Mouse (Mus musculus): ENCODE results near the gene Ankrd17.
"Not testable (repeated sequence)": the region's sequence is repeated elsewhere in the genome, so short reads cannot be mapped to it uniquely, and the experiment has no call there.

The Ankrd17 gene

DNA sequence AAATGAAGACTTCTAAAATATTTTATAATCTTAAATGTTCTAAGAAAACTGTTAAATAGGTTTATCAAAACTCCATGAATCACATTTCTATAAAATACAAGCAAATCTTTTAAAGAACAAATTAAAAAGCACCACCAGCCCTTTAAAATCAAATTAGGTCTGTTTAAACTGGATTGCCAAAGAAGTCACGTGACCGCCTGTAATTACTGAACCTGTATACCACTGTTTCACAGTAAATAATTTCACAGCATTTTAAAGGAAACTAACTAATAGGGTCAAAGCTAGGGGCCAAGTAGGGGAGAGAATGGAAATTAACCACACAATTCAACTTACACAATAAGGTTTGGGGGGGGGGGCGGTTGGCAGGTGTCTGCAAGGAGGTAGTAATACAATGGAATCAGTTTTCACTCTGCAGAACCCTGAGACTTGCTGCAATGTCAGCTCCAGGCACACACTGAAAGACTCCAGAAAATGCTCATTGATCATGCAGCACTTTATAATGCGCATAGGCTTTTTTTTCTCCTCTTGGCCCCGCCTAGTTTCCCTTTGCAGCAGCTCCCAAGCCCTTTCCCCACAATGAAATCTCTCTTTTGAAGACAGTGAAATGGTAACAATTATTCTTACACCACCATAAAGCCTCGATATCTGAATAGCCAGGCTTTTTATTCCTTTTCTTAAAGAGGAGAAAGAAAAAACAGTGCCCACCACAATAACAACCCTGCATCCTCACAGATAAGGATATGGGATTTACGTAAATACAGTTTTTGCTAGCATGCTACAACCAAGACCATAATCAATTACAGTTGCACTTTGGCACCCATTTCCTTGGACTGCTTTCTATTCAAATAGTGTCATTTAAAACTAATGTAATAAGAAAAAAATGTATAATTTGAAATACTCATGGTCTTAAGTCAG is 27.9 kb downstream of the Ankrd17 start:
- no peak for DNase-seq

DNA sequence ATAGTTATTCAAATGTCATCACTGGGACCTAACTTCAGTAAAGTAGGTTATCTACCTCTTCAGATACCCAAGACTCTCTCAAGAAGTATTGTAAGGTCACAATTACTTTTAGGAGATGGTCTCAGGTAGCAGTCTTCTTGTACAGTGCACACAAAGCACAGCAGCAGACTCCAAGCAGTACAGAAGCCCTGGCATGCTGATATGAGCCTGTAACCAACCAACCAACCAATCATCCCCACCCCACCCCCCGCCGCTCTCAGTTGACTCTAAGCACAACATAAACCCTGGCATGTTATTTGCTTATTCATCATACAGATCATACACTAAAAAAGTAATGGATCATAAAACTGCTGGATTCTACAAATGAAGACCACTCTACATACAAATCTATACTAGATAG is 33.9 kb downstream of the Ankrd17 start:
- DNase-seq: no peak

DNA sequence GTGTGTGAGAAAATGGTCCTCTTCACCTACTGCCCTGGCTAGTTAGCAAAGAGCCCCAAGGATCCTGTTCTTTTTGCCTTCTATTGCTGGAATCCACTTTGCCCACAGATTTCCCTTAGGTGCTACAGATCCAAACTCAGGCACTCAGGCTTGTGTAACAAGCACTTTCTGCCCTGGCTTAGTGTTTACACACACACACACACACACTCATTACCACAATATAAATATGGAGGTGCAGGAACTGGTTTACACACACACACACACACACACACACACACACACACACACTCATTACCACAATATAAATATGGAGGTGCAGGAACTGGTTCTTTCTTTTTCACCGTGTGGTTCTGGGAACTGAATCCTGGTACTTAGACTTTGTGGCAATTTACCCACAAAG is 35.3 kb downstream of the Ankrd17 start:
- DNase-seq: no peak

DNA sequence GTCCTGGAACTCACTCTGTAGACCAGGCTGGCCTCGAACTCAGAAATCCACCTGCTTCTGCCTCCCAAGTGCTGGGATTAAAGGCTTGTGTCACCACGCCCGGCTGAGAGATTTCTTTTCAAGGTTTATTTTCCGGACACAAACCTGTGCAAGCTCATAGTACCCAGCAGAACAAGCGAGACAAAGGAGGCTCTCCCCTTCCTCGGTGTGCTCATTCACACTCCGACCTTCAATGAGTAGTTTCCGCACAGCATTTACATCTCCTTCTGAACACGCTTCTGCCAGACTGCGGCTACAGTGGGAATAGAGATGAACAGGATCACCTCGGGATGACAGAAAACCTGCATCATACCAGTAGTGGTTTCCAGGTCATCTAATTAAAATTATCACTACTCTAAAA is 68.0 kb downstream of the Ankrd17 start:
- no peak for DNase-seq

DNA sequence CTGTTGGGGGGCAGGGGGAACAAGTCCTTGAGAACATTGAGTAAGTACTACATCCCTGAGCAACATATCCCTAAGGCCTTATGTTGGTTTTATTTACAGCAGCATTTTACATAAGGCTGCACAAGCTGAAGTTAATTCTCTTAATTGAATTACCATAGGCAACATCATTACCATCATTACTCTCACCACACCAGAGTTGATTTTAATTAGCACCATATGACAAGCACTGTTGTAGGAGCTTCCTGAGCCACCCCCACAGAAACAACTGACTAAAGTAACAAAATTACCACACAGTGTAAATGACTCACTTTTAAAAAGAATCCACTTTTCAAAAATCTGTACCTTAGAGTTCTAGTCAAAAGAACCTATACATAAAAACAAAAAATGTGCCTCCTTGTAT is 76.5 kb downstream of the Ankrd17 start:
- no peak for DNase-seq

DNA sequence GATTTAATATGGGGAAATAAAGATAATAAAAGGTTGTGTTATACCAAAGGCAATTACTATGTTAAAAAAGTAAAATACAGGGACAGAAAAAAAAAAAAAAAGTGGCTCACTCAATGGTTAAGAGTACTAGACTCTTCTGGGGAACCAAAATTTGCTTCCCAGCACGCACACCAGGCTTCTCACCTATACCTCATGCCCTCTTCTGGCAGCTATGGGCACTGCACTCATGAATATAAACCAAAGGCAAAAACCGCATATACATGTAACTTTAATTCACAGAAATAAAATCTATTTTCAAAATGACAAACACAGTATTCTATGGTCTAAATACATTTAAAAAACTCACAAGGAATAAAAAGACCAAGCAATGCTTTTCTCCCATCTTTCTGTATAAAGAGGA is 79.8 kb downstream of the Ankrd17 start:
- DNase-seq: no peak

DNA sequence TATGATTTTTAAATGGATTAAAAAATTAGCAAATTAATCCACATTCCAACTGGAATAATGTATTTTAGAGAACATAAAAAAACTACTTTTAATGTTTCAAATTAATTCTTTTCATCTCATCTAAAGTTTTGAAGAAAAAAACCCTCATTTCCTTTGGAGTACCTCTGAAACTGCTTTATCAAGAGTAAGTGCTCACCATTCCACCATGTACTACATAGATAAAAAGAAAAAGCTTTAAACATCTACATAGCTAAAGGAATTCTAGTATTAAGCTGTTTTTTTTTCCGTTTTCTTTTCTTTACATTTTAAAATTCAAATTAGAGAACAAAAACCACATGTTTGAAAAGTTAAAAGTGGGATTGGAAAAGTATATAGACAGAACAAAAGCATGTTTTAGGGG is 86.3 kb downstream of the Ankrd17 start:
- DNase-seq: no peak

DNA sequence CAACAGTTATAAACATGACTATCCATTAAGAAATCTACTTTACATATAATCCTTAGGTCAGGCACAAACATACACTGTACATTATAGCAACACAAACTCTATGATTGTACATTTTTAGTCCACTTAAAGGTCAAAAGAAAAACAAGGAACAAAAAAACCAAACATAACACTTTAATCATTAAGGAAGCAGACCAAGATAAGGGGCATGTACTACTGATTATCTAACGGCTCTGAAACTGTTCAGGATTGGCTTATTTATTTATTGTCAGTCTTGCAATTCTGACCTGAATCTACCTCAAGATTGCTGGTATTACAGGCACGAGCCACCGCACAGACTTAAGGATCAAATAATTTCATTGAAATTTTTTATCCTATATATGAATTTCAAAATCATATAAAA is 87.0 kb downstream of the Ankrd17 start:
- no peak for DNase-seq

DNA sequence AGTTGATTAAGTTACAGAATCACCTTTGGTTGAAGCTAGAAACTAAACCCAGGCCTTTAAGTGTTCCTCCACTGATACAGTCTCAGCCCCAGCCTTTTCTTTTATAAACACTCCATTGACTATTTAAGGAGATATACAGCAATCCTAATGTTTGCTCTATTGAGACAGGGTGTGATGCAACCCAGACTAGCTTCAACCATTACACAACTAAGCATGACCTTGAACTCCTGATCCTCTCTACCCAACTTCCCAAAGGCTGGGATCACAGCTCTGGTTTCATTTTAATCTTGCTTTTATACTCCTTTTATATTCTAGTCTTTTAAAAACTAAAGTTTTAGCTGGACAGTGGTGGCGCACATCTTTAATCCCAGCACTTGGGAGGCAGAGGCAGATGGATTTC is 88.9 kb downstream of the Ankrd17 start:
- no peak for DNase-seq

DNA sequence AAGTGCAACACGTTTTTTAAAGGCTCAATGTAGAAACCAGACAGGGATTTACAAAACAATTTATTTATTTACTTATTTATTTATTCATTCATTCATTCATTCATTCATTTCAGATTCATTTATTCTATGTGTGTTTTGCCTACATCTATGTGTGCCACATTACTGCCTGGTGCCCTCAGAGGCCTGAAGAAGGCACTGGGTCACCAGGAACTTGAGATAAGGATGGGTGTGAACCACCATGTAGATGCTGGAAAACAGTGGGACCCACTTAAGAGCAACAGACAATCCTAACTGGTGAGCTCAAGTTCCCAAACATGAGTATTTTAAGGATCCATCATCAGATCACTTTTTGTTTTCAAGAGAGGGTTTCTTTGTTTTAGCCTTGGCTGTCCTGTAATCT is 91.6 kb downstream of the Ankrd17 start:
- no peak for DNase-seq

DNA sequence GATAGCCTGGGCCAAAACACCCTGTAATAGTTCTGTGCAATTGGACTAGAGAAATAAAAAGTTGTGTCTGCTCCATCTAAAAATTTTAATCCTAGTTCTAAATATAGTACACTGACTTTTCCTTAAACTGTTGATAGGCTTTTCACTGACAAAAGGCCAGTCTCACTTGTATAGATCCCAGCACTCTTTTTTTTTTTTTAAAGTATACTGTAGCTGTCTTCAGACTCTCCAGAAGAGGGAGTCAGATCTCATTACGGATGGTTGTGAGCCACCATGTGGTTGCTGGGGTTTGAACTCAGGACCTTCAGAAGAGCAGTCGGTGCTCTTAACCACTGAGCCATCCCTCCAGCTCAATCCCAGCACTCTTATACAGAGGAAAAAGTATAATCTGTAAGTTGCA is 104.1 kb downstream of the Ankrd17 start:
- DNase-seq: not testable (repeated sequence)

DNA sequence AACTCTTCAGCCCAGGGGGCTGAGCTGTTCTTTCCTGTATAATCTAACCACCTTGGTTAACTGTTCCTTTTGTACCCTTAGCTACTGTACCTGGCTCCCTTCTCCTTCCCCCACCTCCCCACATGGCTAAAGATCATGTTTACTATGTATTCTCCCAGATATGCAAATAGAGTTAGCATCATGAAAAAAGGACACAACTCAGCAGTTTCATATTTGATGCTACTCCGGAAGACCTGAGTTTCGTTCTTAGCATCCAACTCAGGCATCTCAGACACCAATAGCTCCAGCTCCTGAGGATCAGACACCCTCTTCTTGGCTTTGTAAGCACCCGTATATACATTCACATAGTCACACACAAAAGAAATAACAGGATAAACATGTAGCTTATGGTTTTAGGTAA is 109.4 kb downstream of the Ankrd17 start:
- DNase-seq: no peak

DNA sequence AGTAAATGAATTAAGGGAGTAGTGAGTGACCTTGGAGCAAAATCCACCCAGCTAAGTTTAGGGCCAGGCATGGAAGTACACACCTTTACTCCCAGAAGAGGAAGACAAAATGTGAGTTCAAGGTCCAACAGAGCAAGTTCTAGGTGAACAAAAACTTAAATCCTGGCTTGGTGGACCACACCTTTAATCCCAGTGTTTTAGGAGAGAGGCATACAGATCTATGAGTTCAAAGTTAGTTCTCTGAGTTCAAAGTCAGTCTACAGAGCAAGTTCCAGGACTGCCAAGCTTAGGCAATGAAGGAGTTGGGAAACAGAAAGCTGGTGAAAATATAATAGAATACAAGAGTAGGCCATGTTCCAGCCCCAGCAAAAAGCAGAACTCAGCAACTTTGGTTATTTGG is 118.9 kb downstream of the Ankrd17 start:
- no peak for DNase-seq

DNA sequence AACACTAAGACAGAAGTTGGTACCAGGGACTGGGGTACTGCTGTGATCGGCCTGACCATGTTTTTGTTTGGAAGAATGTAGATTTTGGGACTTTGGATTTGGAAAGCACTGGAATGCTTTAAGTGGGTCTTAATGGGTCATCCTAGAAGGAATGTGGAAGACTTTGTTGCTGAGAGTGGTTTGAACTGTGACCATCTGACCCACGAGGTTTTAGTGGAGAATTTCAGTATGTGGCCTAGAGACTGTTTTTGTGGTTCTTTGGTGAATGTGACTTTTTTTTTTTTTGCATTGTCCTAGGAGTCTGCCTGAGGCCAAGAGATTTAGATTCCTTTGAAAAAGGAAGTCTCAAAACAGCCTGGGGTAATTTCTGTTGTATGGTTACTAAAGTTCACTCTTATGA is 119.4 kb downstream of the Ankrd17 start:
- DNase-seq: no peak

DNA sequence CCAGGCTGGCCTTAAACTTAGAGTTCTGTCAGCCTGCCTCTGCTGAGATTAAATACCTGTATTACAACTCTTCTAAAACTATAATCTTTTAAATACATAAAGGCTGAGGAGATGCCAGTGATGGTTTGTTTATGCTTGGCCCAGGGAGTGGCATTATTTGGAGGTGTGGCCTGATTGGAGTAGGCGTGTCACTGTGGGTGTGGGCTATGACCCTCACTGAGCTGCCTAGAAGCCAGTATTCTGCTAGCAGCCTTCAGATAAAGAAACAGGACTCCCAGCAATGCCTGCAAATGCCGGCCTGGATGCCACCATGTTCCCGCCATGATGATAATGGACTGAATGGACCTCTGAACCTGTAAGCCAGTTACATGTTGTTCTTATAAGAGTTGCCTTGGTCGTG is 119.8 kb downstream of the Ankrd17 start:
- DNase-seq: no peak

DNA sequence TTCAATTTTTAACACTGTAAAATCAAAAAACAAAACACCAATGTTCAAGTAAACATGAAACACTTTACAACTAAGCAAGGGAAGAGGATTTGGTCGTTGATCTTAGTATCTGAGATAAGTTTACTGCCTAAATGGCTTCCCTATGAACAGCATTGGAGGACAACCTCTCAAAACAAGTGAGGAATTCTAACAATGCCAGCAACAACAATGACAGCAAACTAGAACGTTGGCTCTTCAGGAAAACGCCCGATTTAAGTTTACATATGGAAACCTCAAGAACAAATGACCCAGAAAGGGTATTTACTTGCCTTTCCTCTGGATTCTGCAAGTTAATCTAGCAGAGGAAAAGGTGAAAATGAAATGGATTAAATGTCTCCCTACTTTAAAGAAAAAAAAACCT is 121.0 kb downstream of the Ankrd17 start:
- DNase-seq: no peak

DNA sequence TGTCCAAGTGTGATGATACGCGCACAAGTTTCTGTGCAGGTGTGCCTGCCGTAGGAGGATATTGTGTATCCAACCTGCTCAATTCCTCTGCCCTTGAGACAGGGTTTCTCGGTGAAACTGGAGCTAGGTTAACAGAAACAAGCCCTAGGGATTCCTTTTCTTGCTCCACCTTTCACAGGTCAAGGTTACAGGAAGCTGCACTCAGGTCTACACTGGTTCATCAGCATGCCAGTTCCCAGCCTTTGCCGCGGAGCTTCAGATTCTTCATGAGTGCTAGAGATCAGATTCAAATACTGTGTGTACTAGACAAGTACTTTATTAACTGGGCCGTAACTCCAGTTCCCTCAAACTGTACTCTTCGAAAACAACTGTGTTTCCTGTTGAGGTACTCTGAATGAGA is 131.2 kb downstream of the Ankrd17 start:
- no peak for DNase-seq

DNA sequence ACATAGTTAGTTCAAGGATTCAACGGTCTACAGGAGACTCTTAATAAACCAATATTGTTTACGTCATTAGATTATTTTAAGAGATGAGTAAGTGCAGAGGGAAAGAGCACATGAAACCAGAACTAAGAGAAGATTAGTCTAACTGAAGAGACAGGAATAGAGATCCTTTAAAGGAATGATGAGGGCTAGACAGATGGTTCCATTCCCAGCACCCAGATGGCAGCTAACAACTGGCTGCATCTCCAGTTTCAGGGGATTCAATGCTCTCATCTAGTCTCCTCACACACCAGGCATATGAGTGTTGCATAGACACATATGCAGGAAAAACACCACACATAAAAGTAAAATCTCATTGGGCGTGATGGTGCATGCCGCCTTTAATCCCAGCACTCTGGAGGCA is 133.1 kb downstream of the Ankrd17 start:
- no peak for DNase-seq

DNA sequence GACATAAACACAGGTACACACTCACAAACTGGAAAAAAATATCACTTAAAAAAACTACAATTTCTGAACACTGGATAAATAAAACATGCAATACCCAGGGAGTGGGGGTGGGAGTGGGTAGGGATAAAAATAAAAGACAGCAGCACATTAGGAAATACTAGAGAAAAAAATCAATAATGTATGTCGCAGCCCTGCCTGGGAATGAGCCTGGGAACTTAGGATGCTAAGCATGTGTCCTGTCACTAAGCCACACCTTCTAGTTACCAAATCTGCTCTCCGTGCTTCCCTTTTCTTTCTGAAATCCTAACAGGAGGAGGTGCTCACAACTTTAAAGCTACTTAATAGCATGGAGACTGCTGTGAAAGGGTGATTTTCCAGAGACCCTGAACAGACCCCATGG is 136.6 kb downstream of the Ankrd17 start:
- DNase-seq: no peak

DNA sequence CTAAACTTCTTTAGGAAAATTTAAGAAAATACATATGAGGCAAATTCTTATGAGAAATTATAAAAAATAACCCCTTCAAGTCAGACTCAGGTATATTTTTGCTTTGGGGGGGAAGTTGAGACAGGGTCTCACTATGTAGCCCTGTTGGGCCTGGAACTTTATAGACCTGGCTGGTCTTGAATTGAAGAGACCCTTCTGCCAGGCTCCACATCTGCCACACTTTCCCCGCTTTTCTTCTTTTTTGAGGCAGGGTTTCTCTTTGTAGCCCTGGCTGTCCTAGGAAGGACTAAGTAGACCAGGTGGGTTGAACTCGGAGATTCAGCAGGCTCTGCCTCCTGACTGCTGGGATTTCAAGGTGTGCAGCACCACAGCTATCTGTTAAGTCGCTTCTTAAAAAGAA is 139.7 kb downstream of the Ankrd17 start:
- no peak for DNase-seq

DNA sequence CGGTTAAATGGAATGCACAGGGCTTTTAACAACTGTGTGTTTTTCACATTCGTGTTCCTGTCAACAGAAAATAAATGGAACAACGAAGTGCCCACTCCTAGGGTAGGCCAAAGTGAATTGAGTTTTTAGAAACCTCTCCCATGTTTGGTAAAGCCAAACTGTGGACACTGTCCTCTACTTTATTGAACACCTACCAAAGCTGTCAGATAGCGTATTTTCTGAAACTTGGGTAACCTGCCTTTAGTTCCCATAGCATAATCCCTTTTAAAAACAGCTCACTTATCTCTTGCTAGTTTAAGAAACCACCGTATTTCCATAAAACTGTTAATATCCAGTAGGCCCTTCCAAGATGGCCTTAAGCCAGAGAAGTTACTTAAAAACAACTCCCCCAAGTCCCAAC is 141.6 kb downstream of the Ankrd17 start:
- DNase-seq: no peak

DNA sequence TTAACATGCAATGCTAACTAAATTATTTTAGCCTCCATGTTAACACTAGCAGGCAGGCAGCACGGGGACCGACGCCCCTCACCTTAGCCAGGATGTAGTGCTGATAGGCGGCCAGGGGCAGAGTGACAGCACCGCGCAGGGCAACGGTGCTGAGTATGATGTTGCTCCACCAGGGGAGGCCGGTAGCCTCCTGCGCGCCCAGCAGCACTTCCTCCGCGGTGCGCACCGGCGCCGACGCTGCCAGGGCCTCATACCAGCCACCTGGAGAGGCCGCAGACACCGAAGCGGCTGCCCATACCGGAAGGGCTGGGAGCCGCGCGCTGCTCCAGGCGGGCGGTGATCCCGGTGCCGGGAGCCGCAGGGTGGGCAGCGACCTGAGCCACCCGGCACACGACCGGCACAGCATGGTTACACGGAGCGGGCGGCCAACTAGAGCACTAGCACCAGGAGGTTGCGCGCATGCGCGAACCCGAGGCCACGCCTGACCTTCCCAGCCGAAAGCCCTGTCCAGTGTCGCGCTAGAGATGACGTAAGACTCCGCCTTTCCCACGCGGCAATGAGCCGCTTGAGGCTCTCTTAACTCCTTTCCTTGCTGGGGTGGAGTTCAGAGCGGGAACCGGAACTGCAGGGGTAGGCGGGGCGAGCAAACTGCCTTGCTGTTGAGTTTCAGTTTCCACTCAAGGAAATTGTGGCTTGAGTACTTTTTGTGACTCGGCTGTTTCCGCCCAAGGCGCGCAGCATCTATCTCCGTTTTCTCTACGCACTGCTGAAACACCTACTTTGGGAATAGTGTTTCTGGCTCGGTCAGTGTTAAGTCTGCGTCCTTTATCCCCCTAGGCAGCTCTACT is 142.6 kb downstream of the Ankrd17 start, which contains the start of gene Cox18:
Cox18 (minus strand) TSS at position 468 of the 848 bp plus-strand sequence.
- peak; percentile 99 for DNase-seq

DNA sequence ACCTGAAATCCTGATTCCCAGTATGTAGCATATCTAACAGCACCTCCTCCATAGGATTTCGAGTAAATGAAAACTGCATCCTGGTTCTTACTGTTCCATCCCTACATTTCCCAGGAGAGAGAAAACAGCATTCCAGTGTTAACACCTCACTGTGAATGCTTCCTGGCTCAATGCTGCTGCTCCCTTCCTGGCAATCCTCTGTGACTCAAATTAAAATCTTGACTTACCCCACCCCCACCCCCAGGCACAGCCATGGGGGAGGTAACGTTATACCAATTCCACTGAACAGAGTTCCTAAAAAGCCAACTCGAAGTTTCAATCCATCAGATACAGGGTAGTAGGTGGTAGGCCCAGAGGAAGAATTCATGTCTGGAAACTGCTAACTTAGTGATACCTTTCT is 143.4 kb downstream of the Ankrd17 start:
- no peak for DNase-seq

DNA sequence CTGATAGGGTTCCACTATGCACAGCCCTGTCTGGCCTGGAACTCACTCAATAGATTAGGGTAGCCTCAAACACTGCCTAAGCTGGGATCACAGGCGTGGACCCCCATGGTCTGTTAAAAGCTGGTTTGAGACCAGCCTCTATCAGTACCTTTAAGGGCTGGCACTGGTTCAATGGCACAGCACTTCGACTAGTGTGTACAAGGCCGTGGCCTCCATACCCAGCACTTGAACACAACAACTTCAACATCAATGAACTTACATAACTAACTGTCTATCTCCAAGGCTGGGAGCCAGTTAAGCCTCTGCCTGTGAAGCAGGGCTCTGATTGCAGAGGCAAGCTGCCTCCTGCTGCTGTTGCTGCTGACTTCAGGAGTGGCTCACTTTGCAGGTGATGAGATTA is 148.6 kb downstream of the Ankrd17 start:
- DNase-seq: no peak

Data from cerebellum, adult 11-12 months (tissue).